Mouse (Mus musculus) lung, postnatal 0 days (tissue): ENCODE data around the gene Ccdc113. TPM values are rescaled to one million over a fixed set of nuclear protein-coding genes. Genes with fewer than 3 reads are reported as not detected.

Experiments used
- ATAC-seq: fragments of 200-750 bp; cut with Nextera tagmentation; 2 replicates; pipeline ENCODE4 v1.8.0; 2017; ENCODE audit warnings: moderate library complexity
- DNase-seq: peaks from one replicate; pipeline ENCODE4 v3.0.0-alpha.2; 2016; ENCODE audit warnings: low spot score
- H3K27ac ChIP-seq: fragments of 300-500 bp; sonication (generic); 2 replicates; pipeline ENCODE4 v1.5.1; 2014; ENCODE audit warnings: antibody characterized with exemption, mild to moderate bottlenecking, low read length, mixed read lengths
- H3K27me3 ChIP-seq: fragments of 300-500 bp; sonication (generic); replicated peaks from 2 replicates; pipeline ENCODE4 v1.6.1; 2014; ENCODE audit warnings: low read length, mixed read lengths; ENCODE audit not compliant: insufficient read depth
- H3K36me3 ChIP-seq: fragments of 300-500 bp; sonication (generic); 2 replicates; pipeline ENCODE4 v1.6.1; 2014; ENCODE audit warnings: low read length, mixed read lengths; ENCODE audit not compliant: insufficient read depth
- H3K4me1 ChIP-seq: fragments of 300-500 bp; sonication (generic); 2 replicates; pipeline ENCODE4 v1.6.1; 2014; ENCODE audit warnings: antibody characterized with exemption, low read depth, low read length, mixed read lengths; ENCODE audit not compliant: insufficient read depth
- H3K4me2 ChIP-seq: fragments of 300-500 bp; sonication (generic); replicated peaks from 2 replicates; pipeline ENCODE4 v1.6.1; 2014; ENCODE audit warnings: low read depth, mild to moderate bottlenecking, low read length, moderate library complexity, mixed read lengths
- H3K4me3 ChIP-seq: fragments of 300-500 bp; sonication (generic); 2 replicates; pipeline ENCODE4 v1.5.1; 2014; ENCODE audit warnings: low read depth, low read length
- H3K9ac ChIP-seq: fragments of 300-500 bp; sonication (generic); replicated peaks from 2 replicates; pipeline ENCODE4 v1.6.1; 2014; ENCODE audit warnings: low read depth, mild to moderate bottlenecking
- H3K9me3 ChIP-seq: fragments of 300-500 bp; sonication (generic); 2 replicates; pipeline ENCODE4 v1.6.1; 2016; ENCODE audit warnings: low read length, mixed read lengths
- CTCF ChIP-seq: IDR thresholded peaks from 2 replicates; pipeline ENCODE4 v1.5.1; 2016; ENCODE audit warnings: antibody characterized with exemption, mild to moderate bottlenecking
- EP300 ChIP-seq: IDR thresholded peaks from 2 replicates; pipeline ENCODE4 v1.6.1; 2016; ENCODE audit warnings: antibody characterized with exemption, mild to moderate bottlenecking, control low read depth
- WGBS: fragments of 180-500 bp; shearing (Covaris S2); extraction: QIAGEN DNeasy Blood & Tissue Kit; methylation state at CpG from one replicate; pipeline ENCODE4 v1.1.7; 2014; 5-methylcytosine and 5-hydroxymethylcytosine counted together
- polyA plus RNA-seq: library from polyadenylated mRNA; unstranded; fragments of >200 nt; fragmentation: Nextera tagmentation; extraction: Ambion mirVana; gene quantifications from 2 replicates; pipeline ENCODE4 v1.2.1, GENCODE M21; 2015

The Ccdc113 gene
- polyA plus RNA-seq, 1 experiment from 2014 or later: 13.1 TPM

- DNase-seq: no peak
- no peaks in the 10 kb centered on the region for H3K27me3 ChIP-seq
- no peak for ATAC-seq
- H3K4me1 ChIP-seq: no peaks in the 10 kb centered on the region
- no peaks in the 10 kb centered on the region for H3K36me3 ChIP-seq
- TF ChIP-seq CTCF (no peak), EP300 (no peak)
- no peak overlapping the region for H3K4me2 ChIP-seq
- H3K9ac ChIP-seq: no peak overlapping the region
- no peak overlapping the region for H3K27ac ChIP-seq
- no peaks in the 10 kb centered on the region for H3K9me3 ChIP-seq
- 73% methylated on average over 12 of the region's 12 CpGs for WGBS
- H3K4me3 ChIP-seq: no peak overlapping the region
Measured at GRCm38 (mm10) chr8:95592131-95592780, 58.4 kb downstream of the Ccdc113 start.

DNA sequence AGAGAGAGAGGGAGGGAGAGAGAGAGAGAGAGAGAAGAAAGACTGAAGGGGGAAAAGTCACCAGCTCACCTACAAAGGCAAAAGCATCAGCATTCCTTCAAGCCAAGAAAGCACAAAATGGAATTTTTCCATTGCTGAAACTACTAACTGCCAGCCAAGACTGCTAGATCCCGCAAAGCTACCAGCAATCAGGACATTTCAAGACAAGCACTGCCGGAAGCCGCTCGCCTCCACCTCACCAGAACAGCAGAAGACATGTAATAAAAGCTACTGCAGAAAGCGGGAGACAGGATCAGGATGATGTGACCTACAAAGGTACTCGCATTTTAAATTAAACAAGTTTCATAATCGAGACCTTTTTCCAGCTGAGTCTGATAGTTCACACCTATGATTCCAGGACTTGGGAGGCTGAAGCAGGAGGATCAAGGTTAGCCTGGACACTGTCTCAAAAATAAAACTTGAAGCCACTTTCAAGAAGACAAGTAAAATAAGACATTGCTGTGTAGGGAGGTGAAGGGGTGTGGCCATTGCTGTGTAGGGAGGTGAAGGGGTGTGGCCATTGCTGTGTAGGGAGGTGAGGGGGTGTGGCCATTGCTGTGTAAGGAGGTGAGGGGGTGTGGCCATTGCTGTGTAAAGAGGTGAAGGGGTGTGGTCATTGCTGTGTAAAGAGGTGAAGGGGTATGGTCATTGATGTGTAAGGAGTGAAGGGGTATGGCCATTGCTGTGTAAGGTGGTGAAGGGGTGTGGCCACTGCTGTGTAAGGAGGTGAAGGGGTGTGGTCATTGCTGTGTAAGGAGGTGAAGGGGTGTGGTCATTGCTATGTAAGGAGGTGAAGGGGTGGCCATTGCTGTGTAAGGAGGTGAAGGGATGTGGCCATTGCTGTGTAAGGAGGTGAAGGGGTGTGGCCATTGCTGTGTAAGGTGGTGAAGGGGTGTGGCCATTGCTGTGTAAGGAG, 59.8 kb downstream of the Ccdc113 start:
- Histone ChIP-seq H3K27me3 (no peaks in the 10 kb centered on the region), H3K4me3 (no peak overlapping the region), H3K36me3 (no peaks in the 10 kb centered on the region), H3K27ac (no peak overlapping the region), H3K4me2 (no peak overlapping the region), H3K9me3 (no peaks in the 10 kb centered on the region), H3K9ac (no peak overlapping the region), H3K4me1 (no peaks in the 10 kb centered on the region)
- TF ChIP-seq CTCF (no peak), EP300 (no peak)
- DNase-seq: peak; percentile 7
- WGBS: 91% methylated on average over 7 of the region's 7 CpGs
- no peak for ATAC-seq

DNA sequence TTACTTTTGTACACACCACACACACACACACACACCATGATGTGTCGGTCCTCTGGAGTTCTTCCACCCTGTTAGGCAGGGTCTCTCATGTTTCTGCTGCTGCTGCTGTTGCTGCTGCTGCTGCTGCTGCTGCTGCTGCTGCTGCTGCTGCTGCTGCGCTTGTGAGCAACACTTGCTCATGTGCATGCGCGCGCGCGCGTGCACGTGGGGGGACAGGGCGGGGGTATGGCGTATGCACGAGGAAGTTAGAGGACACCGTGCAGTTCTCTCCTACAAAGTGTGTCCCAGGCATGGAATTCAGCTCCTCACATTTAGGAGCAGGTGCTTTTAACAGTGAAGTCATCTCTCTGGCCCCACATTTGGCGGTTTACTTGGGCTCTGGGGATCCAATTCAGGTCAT, 61.2 kb downstream of the Ccdc113 start:
- Histone ChIP-seq H3K36me3 (no peaks in the 10 kb centered on the region), H3K9ac (no peak overlapping the region), H3K4me3 (no peak overlapping the region), H3K27me3 (no peaks in the 10 kb centered on the region), H3K4me1 (no peaks in the 10 kb centered on the region), H3K9me3 (no peaks in the 10 kb centered on the region), H3K4me2 (no peak overlapping the region), H3K27ac (no peak overlapping the region)
- no peak for ATAC-seq
- TF ChIP-seq CTCF (no peak), EP300 (no peak)
- no peak for DNase-seq
- WGBS: 84% methylated on average over 14 of the region's 14 CpGs

DNA sequence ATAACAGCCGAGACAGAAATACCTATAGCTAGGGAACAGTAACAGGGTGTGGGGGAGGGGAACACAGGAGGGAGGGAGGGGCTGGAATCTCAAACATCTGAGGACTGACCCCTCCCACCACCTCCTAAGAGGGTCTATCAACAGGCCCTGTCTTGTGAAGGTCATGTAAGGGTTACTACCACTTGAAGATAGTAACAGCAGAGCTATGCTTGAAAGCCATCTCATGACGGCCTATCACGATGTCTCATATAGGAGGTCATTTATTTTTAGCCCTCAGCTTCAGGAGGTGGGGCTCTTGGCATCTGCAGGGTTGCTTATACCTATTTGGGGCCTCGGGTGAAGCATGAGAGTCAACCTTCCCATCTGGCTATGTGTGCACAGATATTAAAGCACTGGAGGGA, 63.0 kb downstream of the Ccdc113 start:
- Histone ChIP-seq H3K27ac (no peak overlapping the region), H3K27me3 (no peaks in the 10 kb centered on the region), H3K9ac (no peak overlapping the region), H3K4me2 (no peak overlapping the region), H3K9me3 (no peaks in the 10 kb centered on the region), H3K36me3 (no peaks in the 10 kb centered on the region), H3K4me1 (no peaks in the 10 kb centered on the region), H3K4me3 (no peak overlapping the region)
- DNase-seq: no peak
- WGBS: 12% methylated on average over 4 of the region's 4 CpGs
- ATAC-seq: peak; percentile 35
- TF ChIP-seq CTCF (no peak), EP300 (no peak)

DNA sequence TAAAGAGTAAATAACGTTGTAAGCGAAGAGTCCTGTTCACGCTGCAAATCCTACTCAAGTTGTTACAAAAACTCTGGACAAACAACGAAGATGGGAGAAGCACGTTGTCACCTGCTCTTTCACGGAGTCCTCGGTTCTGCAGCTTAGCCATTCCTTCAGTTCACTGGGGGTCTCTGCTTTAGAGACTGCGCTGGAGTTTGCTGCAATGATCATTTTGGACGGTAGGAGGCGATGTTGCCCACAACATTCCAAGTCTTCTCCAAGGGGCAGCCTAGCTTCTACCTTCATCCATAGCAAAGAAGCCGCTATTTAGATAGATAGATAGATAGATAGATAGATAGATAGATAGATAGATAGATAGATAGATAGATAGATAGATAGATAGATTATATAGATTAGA, 66.0 kb downstream of the Ccdc113 start:
- no peak overlapping the region for H3K9ac ChIP-seq
- H3K4me3 ChIP-seq: no peak overlapping the region
- H3K4me1 ChIP-seq: no peaks in the 10 kb centered on the region
- H3K9me3 ChIP-seq: no peaks in the 10 kb centered on the region
- no peak for ATAC-seq
- TF ChIP-seq EP300: no peak
- peak; percentile 80 for TF ChIP-seq CTCF
- H3K27me3 ChIP-seq: no peaks in the 10 kb centered on the region
- peak; percentile 64 for DNase-seq
- WGBS: 8% methylated on average over 11 of the region's 11 CpGs
- no peak overlapping the region for H3K27ac ChIP-seq
- no peaks in the 10 kb centered on the region for H3K36me3 ChIP-seq
- H3K4me2 ChIP-seq: no peak overlapping the region

GRCm38 (mm10) chr8:95601306-95601705, 67.4 kb downstream of the Ccdc113 start:
- Histone ChIP-seq H3K27ac (no peak overlapping the region), H3K9me3 (no peaks in the 10 kb centered on the region), H3K4me3 (no peak overlapping the region), H3K9ac (no peak overlapping the region), H3K4me2 (no peak overlapping the region), H3K27me3 (no peaks in the 10 kb centered on the region), H3K4me1 (no peaks in the 10 kb centered on the region), H3K36me3 (no peaks in the 10 kb centered on the region)
- DNase-seq: no peak
- no peak for ATAC-seq
- TF ChIP-seq EP300 (no peak), CTCF (no peak)
- 71% methylated on average over 15 of the region's 15 CpGs for WGBS
